8 mouse cellular contexts compared by ENCODE assay signal in genomic region chr7:81858968-81859721, GRCm38 (mm10). TPM values are rescaled to one million over a fixed set of nuclear protein-coding genes. Genes with fewer than 3 reads are reported as not detected.
DNase-seq lines count a peak whose midpoint lies in the region; ATAC-seq and TF ChIP-seq lines count a peak whose summit lies in the region.

Gene Tm6sf1, plus strand, starts transcription at chr7:81859001.

- TF ChIP-seq POLR2A in kidney, adult 2 months (IDR thresholded peaks at IDR 0.05; ENCODE audit: low read depth, low read length) = no peak

- H3K36me3 ChIP-seq in kidney, adult 2 months (ENCODE audit: control insufficient read depth, insufficient read depth, low read length) = no peaks in the 10 kb centered on the region
- H3K36me3 ChIP-seq in forebrain, embryonic 14.5 days (ENCODE audit: control insufficient read depth, insufficient read depth, low read length) = no peaks in the 10 kb centered on the region
- H3K36me3 ChIP-seq in hindbrain, embryonic 14.5 days (replicated peaks; ENCODE audit: control insufficient read depth, insufficient read depth) = no peaks in the 10 kb centered on the region
- no peaks in the 10 kb centered on the region for H3K36me3 ChIP-seq in limb, embryonic 12.5 days
- no peaks in the 10 kb centered on the region for H3K36me3 ChIP-seq in midbrain, embryonic 13.5 days
- H3K36me3 ChIP-seq in stomach, postnatal 0 days (ENCODE audit: control insufficient read depth, insufficient read depth, low read length) = no peaks in the 10 kb centered on the region

- H3K4me2 ChIP-seq in forebrain, embryonic 14.5 days (ENCODE audit: low read length) = peak within 1 kb of the TSS; percentile 95
- peak within 1 kb of the TSS; percentile 96 for H3K4me2 ChIP-seq in hindbrain, embryonic 14.5 days (replicated peaks)
- peak within 1 kb of the TSS; percentile 98 for H3K4me2 ChIP-seq in limb, embryonic 12.5 days
- peak within 1 kb of the TSS; percentile 98 for H3K4me2 ChIP-seq in midbrain, embryonic 13.5 days (replicated peaks)
- H3K4me2 ChIP-seq in stomach, postnatal 0 days (replicated peaks; ENCODE audit: low read depth) = peak within 1 kb of the TSS; percentile 87

- ATAC-seq in forebrain, embryonic 14.5 days = peak; percentile 74
- peak; percentile 82 for ATAC-seq in hindbrain, embryonic 14.5 days (ENCODE audit: low FRiP score)
- no peak for ATAC-seq in limb, embryonic 12.5 days (ENCODE audit: insufficient number of reproducible peaks, insufficient read depth, low FRiP score, low TSS enrichment, low read depth)
- ATAC-seq in midbrain, embryonic 13.5 days = peak; percentile 81
- peak; percentile 41; the same call in 1 of the 2 replicates for ATAC-seq in stomach, postnatal 0 days (ENCODE audit: low FRiP score, low TSS enrichment)

- peak; percentile 52 for DNase-seq in kidney, adult 2 months
- no peak for DNase-seq in kidney, adult 11 months
- DNase-seq in adrenal gland, postnatal 10 days = peak; percentile 65
- DNase-seq in forebrain, embryonic 14.5 days (ENCODE audit: low spot score) = peak; percentile 42
- DNase-seq in hindbrain, embryonic 14.5 days (ENCODE audit: low spot score) = no peak
- DNase-seq in stomach, postnatal 0 days (ENCODE audit: low spot score) = peak; percentile 28

- no peak for TF ChIP-seq EP300 in stomach, postnatal 0 days (optimal IDR thresholded peaks at IDR 0.05)

- TF ChIP-seq CTCF in kidney, adult 2 months (conservative IDR thresholded peaks at IDR 0.05; ENCODE audit: insufficient read depth, insufficient read length, low read depth, low read length) = no peak
- TF ChIP-seq CTCF in stomach, postnatal 0 days (IDR thresholded peaks at IDR 0.05; ENCODE audit: low read depth) = no peak

- no peaks in the 10 kb centered on the region for H3K4me1 ChIP-seq in kidney, adult 2 months (ENCODE audit: control insufficient read depth, insufficient read depth, low read length)
- peaks cover 16% of the 10 kb centered on the region; the same call in 1 of the 2 replicates for H3K4me1 ChIP-seq in forebrain, embryonic 14.5 days (ENCODE audit: control insufficient read depth, insufficient read depth, low read length)
- peaks cover 23% of the 10 kb centered on the region for H3K4me1 ChIP-seq in hindbrain, embryonic 14.5 days (replicated peaks; ENCODE audit: control insufficient read depth, insufficient read depth, low read length)
- H3K4me1 ChIP-seq in limb, embryonic 12.5 days (replicated peaks) = peaks cover 23% of the 10 kb centered on the region
- H3K4me1 ChIP-seq in midbrain, embryonic 13.5 days (replicated peaks) = peaks cover 29% of the 10 kb centered on the region
- no peaks in the 10 kb centered on the region for H3K4me1 ChIP-seq in stomach, postnatal 0 days (replicated peaks; ENCODE audit: control insufficient read depth, insufficient read depth)

- H3K9ac ChIP-seq in forebrain, embryonic 14.5 days (ENCODE audit: low read length) = peak within 1 kb of the TSS; percentile 74
- peak within 1 kb of the TSS; percentile 78 for H3K9ac ChIP-seq in hindbrain, embryonic 14.5 days
- peak within 1 kb of the TSS; percentile 66 for H3K9ac ChIP-seq in limb, embryonic 12.5 days (replicated peaks)
- peak within 1 kb of the TSS; percentile 84 for H3K9ac ChIP-seq in midbrain, embryonic 13.5 days (replicated peaks)
- peak within 1 kb of the TSS; percentile 63 for H3K9ac ChIP-seq in stomach, postnatal 0 days (ENCODE audit: low read length)

- WGBS in kidney, adult 2 months = 1% methylated on average over 64 of the region's 64 CpGs
- under 1% methylated on average over 64 of the region's 64 CpGs for WGBS in forebrain, embryonic 14.5 days
- WGBS in hindbrain, embryonic 14.5 days = 1% methylated on average over 60 of the region's 64 CpGs
- under 1% methylated on average over 64 of the region's 64 CpGs for WGBS in limb, embryonic 12.5 days
- under 1% methylated on average over 63 of the region's 64 CpGs for WGBS in midbrain, embryonic 13.5 days
- 1% methylated on average over 62 of the region's 64 CpGs for WGBS in stomach, postnatal 0 days

- H3K27ac ChIP-seq in kidney, adult 2 months (ENCODE audit: insufficient read depth, low read depth, low read length) = no peak within 1 kb of the TSS
- no peak within 1 kb of the TSS for H3K27ac ChIP-seq in forebrain, embryonic 14.5 days (ENCODE audit: low read depth, low read length)
- H3K27ac ChIP-seq in hindbrain, embryonic 14.5 days = no peak within 1 kb of the TSS
- peak within 1 kb of the TSS; percentile 41; the same call in 1 of the 2 replicates for H3K27ac ChIP-seq in limb, embryonic 12.5 days
- H3K27ac ChIP-seq in midbrain, embryonic 13.5 days = no peak within 1 kb of the TSS; the same call in 1 of the 2 replicates
- H3K27ac ChIP-seq in stomach, postnatal 0 days (replicated peaks) = no peak within 1 kb of the TSS

- no peaks in the 10 kb centered on the region for H3K9me3 ChIP-seq in forebrain, embryonic 14.5 days (replicated peaks; ENCODE audit: control insufficient read depth, low read length)
- H3K9me3 ChIP-seq in hindbrain, embryonic 14.5 days (ENCODE audit: control insufficient read depth, low read length) = no peaks in the 10 kb centered on the region
- H3K9me3 ChIP-seq in limb, embryonic 12.5 days = no peaks in the 10 kb centered on the region
- H3K9me3 ChIP-seq in midbrain, embryonic 13.5 days = no peaks in the 10 kb centered on the region
- no peaks in the 10 kb centered on the region for H3K9me3 ChIP-seq in stomach, postnatal 0 days (ENCODE audit: control insufficient read depth, low read length)

- H3K27me3 ChIP-seq in kidney, adult 2 months (replicated peaks; ENCODE audit: control insufficient read depth, insufficient read depth, low read length) = no peaks in the 10 kb centered on the region
- 0 out of 2 replicates have a peak, but pooled peaks cover 2% of the 10 kb centered on the region for H3K27me3 ChIP-seq in forebrain, embryonic 14.5 days (replicated peaks; ENCODE audit: control insufficient read depth, insufficient read depth, low read length)
- peaks cover 7% of the 10 kb centered on the region; the same call in 1 of the 2 replicates for H3K27me3 ChIP-seq in hindbrain, embryonic 14.5 days (ENCODE audit: control insufficient read depth, insufficient read depth, low read length)
- peaks cover 55% of the 10 kb centered on the region for H3K27me3 ChIP-seq in limb, embryonic 12.5 days
- peaks cover 32% of the 10 kb centered on the region for H3K27me3 ChIP-seq in midbrain, embryonic 13.5 days
- no peaks in the 10 kb centered on the region for H3K27me3 ChIP-seq in stomach, postnatal 0 days (ENCODE audit: control insufficient read depth, insufficient read depth, low read length)

- H3K4me3 ChIP-seq in kidney, adult 2 months (ENCODE audit: insufficient read depth, low read depth, low read length) = peak within 1 kb of the TSS; percentile 47
- peak within 1 kb of the TSS; percentile 52 for H3K4me3 ChIP-seq in forebrain, embryonic 14.5 days (ENCODE audit: low read depth, low read length)
- peak within 1 kb of the TSS; percentile 71 for H3K4me3 ChIP-seq in hindbrain, embryonic 14.5 days (replicated peaks; ENCODE audit: low read length)
- H3K4me3 ChIP-seq in limb, embryonic 12.5 days (replicated peaks) = peak within 1 kb of the TSS; percentile 63
- peak within 1 kb of the TSS; percentile 66 for H3K4me3 ChIP-seq in midbrain, embryonic 13.5 days (replicated peaks)
- peak within 1 kb of the TSS; percentile 55 for H3K4me3 ChIP-seq in stomach, postnatal 0 days (ENCODE audit: low read depth, low read length)

RNA-seq across cellular contexts. Expression of gene Tm6sf1, which starts in this region (rescaled TPM):
- 16.8 and 17.0 TPM in 2 replicates for polyA plus RNA-seq in kidney, adult 2 months (2012; rRNA removed)
- 10 to 100 TPM; 15.8 to 21.2 TPM for total RNA-seq in adrenal gland, postnatal 10 days (2021)
- polyA plus RNA-seq in forebrain, embryonic 14.5 days (2014; fragmentation: Nextera tagmentation; extraction: Ambion mirVana) = 8.4 and 10.7 TPM in 2 replicates
- polyA plus RNA-seq in hindbrain, embryonic 14.5 days (2014; fragmentation: Nextera tagmentation; extraction: Ambion mirVana) = 14.7 and 15.0 TPM in 2 replicates
- 16.1 and 16.9 TPM in 2 replicates for polyA plus RNA-seq in limb, embryonic 12.5 days (2016; fragmentation: Nextera tagmentation; extraction: Ambion mirVana)
- polyA plus RNA-seq in midbrain, embryonic 13.5 days (2015; fragmentation: Nextera tagmentation; extraction: Ambion mirVana) = 8.1 and 9.8 TPM in 2 replicates
- polyA plus RNA-seq in stomach, postnatal 0 days (2015; fragmentation: Nextera tagmentation; extraction: Ambion mirVana) = 5.2 and 5.5 TPM in 2 replicates

Comparison
In these comparisons a context has a peak if more than half of its experiments do, and no peak if none do; other contexts are left out.
1. DNase-seq: peak in kidney, adult 2 months (single experiment), adrenal gland, postnatal 10 days (single experiment), forebrain, embryonic 14.5 days (single experiment) and stomach, postnatal 0 days (single experiment); none in kidney, adult 11 months (single experiment) and hindbrain, embryonic 14.5 days (single experiment).
2. Peak in every context shown above with its lines, with median percentiles within 50 percentile points of each other: H3K4me3 ChIP-seq, H3K4me2 ChIP-seq and H3K9ac ChIP-seq.